Mouse (Mus musculus): Measurements from ENCODE around the gene Bcas2. TPM values are rescaled to one million over a fixed set of nuclear protein-coding genes. Genes with fewer than 3 reads are reported as not detected.
"Not testable (repeated sequence)": the region's sequence is repeated elsewhere in the genome, so short reads cannot be mapped to it uniquely, and the experiment has no call there.

Gene Bcas2
- polyA plus RNA-seq (2016; fragmentation: Nextera tagmentation; extraction: Ambion mirVana): 227 and 230 TPM in 2 replicates

DNA sequence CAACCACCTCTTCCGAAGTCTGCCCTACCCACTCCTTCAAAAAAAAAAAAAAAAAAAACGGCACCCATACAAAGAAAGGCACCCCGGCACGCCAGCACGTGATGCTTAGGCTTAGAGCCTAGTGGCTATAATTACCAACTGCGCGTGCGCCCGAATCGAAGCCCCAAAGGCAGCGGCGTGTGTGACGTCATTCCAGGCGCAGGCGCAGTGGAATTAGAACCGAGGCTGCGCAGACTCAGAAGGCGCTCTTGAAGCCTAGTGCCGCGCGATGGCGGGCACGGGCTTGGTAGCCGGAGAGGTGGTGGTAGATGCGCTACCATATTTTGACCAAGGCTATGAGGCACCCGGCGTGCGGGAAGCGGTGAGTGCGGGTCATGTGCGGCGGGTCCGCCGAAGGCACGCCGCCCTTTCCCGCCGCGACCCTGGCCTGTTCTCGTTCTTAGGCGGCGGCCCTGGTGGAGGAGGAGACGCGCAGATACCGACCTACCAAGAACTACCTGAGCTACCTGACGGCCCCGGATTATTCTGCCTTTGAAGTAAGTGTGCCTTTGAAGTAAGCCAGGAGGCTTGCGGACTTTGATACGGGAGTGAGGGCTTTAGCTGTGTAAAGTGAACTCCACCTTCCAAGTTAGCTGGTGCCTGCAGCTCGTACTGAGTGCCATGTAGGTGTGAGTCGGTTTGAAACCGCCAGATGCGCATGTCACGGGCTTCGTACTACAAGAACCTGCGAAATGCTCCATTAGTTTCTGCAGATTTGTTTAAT lies at the start of gene Bcas2:
Bcas2 (plus strand) TSS at position 151 of the 763 bp plus-strand sequence.
- under 1% methylated on average over 56 of the region's 56 CpGs for WGBS
- Histone ChIP-seq H3K27me3 (ENCODE audit: low read depth, poor library complexity, severe bottlenecking) (no peaks in the 10 kb centered on the region), H3K4me3 (peak within 1 kb of the TSS; percentile 78), H3K4me1 (peaks cover 15% of the 10 kb centered on the region), H3K36me3 (peaks cover 36% of the 10 kb centered on the region), H3K9me3 (replicated peaks) (no peaks in the 10 kb centered on the region), H3K27ac (replicated peaks) (peak within 1 kb of the TSS; percentile 90)
- peak; percentile 97 for DNase-seq (ENCODE audit: low spot score)

DNA sequence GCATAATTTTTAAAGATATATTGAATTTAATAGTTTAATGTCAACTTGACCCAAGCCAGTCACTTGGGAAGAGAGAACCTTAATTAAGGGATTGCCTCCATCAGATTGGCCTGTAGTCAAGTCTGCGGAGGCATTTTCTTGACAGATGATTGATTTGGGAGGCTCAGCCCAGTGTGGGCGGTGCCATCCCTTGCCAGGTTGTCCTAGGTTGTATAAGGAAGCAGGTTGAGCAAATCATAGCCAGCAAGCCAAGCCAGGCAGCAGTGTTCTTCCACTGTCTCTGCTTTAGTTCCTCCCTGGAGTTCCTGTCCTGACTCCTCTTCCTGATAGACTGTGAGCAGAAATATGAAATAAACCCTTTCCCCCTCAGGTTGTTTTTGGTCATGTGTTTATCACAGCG lies 47.8 kb upstream of the Bcas2 start:
- no peak overlapping the region for H3K4me3 ChIP-seq
- DNase-seq (ENCODE audit: low spot score): no peak
- H3K4me1 ChIP-seq: peaks cover 22% of the 10 kb centered on the region
- no peaks in the 10 kb centered on the region for H3K36me3 ChIP-seq
- 89% methylated on average over 3 of the region's 3 CpGs for WGBS
- H3K27ac ChIP-seq (replicated peaks): no peak overlapping the region
- H3K9me3 ChIP-seq (replicated peaks): no peaks in the 10 kb centered on the region
- H3K27me3 ChIP-seq (ENCODE audit: low read depth, poor library complexity, severe bottlenecking): no peaks in the 10 kb centered on the region

DNA sequence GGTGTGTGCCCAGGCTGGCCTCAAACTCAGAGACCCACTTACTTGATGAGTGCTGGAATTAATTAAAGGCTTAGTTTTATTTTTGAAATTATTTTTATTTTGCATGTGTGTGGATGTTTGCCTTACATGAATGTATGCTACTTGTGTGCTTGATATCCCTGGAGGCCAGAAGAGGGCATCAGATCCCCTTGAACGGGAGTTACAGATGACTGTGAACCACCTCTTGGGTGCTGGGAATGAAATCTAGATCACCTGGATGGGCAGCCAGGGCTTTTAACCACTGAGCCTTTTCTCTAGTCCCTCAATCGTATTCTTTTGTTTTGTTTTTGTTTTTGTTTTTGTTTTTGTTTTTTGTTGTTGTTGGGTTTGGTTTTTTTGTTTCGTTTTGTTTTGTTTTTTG lies 45.3 kb upstream of the Bcas2 start:
- H3K4me3 ChIP-seq: no peak overlapping the region
- no peak overlapping the region for H3K27ac ChIP-seq (replicated peaks)
- no peaks in the 10 kb centered on the region for H3K27me3 ChIP-seq (ENCODE audit: low read depth, poor library complexity, severe bottlenecking)
- H3K9me3 ChIP-seq (replicated peaks): no peaks in the 10 kb centered on the region
- no peak for DNase-seq (ENCODE audit: low spot score)
- 94% methylated on average over 3 of the region's 3 CpGs for WGBS
- no peaks in the 10 kb centered on the region for H3K36me3 ChIP-seq
- peaks cover 33% of the 10 kb centered on the region for H3K4me1 ChIP-seq

DNA sequence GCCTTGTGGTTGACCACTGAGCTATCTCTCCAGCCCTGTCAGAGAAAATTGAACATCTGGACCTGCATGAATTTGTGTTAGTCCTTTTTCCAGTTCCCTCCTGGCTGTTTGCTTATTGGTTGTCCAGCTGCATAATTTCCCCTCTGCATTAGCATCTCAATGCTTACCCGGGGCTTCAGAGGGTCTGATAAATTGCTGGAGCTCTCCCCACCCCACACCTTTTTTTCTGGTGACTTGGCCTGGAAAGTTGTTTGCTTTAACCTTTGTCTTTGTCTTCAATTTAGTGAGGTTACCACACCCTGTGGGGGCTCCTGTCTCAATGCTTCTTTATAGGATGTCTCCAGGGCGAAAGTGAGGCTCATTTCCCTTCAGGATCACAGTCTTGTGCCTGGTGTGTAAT lies 44.3 kb upstream of the Bcas2 start:
- Histone ChIP-seq H3K9me3 (replicated peaks) (no peaks in the 10 kb centered on the region), H3K27ac (replicated peaks) (0 out of 2 replicates have a peak overlapping the region, but pooled peaks have one; percentile 49), H3K27me3 (ENCODE audit: low read depth, poor library complexity, severe bottlenecking) (no peaks in the 10 kb centered on the region), H3K36me3 (no peaks in the 10 kb centered on the region), H3K4me3 (no peak overlapping the region), H3K4me1 (peaks cover 33% of the 10 kb centered on the region)
- 27% methylated on average over 2 of the region's 2 CpGs for WGBS
- no peak for DNase-seq (ENCODE audit: low spot score)

DNA sequence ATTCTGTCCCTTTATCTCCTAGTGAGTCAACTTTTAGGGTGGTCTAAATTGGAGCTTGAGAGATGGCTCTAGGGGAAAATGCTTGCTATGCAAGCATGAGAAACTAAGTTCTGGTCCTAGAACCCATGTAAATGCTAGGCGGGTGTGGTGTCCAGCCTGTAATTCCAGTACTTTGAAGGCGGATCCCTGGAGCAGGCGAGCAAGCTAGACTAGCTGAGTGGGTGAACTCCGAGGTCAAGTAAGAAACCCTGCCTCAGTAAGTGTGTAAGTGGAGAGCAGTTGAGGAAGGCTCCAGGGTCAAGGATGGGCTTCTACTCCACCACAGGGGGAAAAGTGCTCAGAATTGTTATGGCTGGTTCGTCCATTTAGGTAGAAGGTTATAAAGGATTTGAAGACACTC lies 43.7 kb upstream of the Bcas2 start:
- no peak for DNase-seq (ENCODE audit: low spot score)
- H3K27ac ChIP-seq (replicated peaks): no peak overlapping the region
- H3K27me3 ChIP-seq (ENCODE audit: low read depth, poor library complexity, severe bottlenecking): no peaks in the 10 kb centered on the region
- no peak overlapping the region for H3K4me3 ChIP-seq
- peaks cover 33% of the 10 kb centered on the region for H3K4me1 ChIP-seq
- WGBS: 77% methylated on average over 5 of the region's 5 CpGs
- H3K36me3 ChIP-seq: no peaks in the 10 kb centered on the region
- no peaks in the 10 kb centered on the region for H3K9me3 ChIP-seq (replicated peaks)

DNA sequence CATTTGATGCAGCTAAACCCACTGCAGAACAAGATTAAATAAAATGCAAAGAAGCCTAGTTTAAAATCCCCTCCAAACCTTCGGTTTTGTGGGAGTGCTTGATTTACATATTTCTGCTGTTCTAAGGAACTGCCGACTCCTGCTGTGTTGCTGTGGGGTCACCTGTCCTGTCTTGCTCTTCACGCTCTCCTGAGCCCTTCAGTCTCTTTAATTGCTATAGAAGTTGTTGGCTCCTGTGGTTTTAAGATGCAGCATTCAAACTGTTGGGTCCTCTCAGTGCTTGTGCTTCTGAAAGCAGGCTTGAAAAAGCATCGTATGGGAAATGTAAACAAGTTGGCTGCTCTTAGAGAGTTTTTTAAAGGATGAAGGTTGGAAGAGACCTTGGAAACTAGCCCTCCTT lies 43.2 kb upstream of the Bcas2 start:
- Histone ChIP-seq H3K4me1 (peaks cover 33% of the 10 kb centered on the region), H3K27me3 (ENCODE audit: low read depth, poor library complexity, severe bottlenecking) (no peaks in the 10 kb centered on the region), H3K27ac (replicated peaks) (no peak overlapping the region), H3K36me3 (no peaks in the 10 kb centered on the region), H3K4me3 (no peak overlapping the region), H3K9me3 (replicated peaks) (no peaks in the 10 kb centered on the region)
- DNase-seq (ENCODE audit: low spot score): no peak
- 42% methylated on average over 4 of the region's 4 CpGs for WGBS

DNA sequence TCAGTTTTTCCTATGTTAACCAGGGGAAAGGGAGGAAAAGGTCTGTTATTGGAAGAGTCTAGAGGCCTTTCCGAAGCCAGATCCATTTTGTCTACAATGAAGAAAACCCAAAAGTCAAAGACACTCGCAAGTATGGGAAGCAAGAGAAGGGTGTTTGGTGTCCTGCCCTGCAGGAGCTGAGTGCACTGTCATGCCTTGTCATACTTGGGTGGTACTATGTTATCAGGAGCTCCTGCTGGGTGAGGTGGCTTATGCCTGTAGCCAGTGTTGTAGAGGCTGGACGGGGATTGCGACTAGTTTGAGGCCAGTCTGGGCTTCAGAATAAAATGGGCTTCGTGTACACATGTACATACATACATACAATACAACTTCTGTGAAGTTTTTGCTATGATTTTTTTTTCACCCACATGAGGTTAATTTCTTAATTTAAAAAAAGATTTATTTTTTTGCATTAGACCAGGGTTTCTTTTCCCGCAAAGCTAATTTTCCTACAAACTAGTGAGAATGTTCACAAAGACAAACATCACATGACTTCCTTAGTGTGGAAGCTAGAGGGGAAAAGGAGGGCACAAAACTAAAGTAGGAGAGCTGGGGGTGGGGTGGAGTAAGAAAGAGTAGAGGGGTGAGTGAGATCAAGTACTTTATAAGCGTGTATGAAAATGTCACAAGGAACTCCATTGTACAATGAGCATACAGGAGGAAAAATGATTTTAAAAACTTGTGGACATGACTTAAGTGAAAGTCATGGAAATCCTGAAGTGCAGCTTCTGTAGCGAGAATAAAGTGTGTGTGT lies 41.9 kb upstream of the Bcas2 start:
- Histone ChIP-seq H3K27me3 (ENCODE audit: low read depth, poor library complexity, severe bottlenecking) (no peaks in the 10 kb centered on the region), H3K9me3 (replicated peaks) (no peaks in the 10 kb centered on the region), H3K36me3 (no peaks in the 10 kb centered on the region), H3K4me3 (no peak overlapping the region), H3K27ac (replicated peaks) (0 out of 2 replicates have a peak overlapping the region, but pooled peaks have one; percentile 63), H3K4me1 (peaks cover 33% of the 10 kb centered on the region)
- 89% methylated on average over 8 of the region's 8 CpGs for WGBS
- DNase-seq (ENCODE audit: low spot score): no peak

DNA sequence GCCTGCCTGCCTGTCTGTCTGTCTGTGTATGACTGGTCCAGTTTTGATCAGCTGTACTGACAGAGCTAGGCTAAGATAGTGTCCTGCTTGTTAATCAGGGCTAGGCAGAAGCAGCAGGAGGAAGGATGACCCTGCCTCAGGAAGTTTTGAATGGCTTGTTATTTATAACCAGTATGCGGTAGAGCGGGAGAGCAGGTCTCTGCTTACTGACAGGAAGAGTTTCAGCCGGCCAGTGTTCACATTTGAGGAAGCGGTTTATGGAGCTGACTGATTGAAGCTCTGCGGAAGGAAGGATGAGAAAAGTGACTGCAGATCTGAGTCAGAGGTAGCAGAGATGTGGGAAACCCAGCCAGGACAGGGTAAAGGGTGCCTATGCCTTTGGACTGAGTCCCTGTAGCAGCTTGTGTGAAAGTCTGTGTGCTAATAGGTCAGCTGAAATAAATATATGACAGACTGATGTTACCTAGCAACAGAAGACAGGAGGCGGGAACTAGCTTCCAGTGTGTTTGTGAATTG lies 41.2 kb upstream of the Bcas2 start:
- no peak overlapping the region for H3K4me3 ChIP-seq
- no peak for DNase-seq (ENCODE audit: low spot score)
- peak overlapping the region; percentile 63; the same call in 1 of the 2 replicates for H3K27ac ChIP-seq (replicated peaks)
- H3K27me3 ChIP-seq (ENCODE audit: low read depth, poor library complexity, severe bottlenecking): no peaks in the 10 kb centered on the region
- H3K4me1 ChIP-seq: peaks cover 33% of the 10 kb centered on the region
- H3K36me3 ChIP-seq: no peaks in the 10 kb centered on the region
- no peaks in the 10 kb centered on the region for H3K9me3 ChIP-seq (replicated peaks)
- WGBS: 66% methylated on average over 6 of the region's 6 CpGs

DNA sequence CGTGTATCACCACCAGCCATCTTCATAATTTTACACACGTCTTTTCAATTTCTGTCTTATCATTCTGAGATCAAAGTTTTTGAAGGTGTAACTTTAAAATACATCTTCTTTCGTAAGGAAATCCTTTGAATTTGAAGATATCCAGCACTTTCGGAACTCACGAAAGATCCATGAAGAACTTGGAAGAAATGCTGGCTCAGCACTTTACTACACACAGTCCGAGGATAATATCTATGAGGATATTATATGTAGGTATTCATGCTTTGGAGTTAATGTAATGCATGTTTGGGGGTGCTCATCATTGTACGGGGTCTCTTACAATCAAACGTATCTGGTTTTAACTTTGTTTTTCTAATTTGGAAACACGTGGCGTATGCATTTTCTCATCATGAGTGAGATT lies 38.4 kb upstream of the Bcas2 start:
- H3K4me3 ChIP-seq: no peak overlapping the region
- no peak for DNase-seq (ENCODE audit: low spot score)
- 91% methylated on average over 10 of the region's 10 CpGs for WGBS

DNA sequence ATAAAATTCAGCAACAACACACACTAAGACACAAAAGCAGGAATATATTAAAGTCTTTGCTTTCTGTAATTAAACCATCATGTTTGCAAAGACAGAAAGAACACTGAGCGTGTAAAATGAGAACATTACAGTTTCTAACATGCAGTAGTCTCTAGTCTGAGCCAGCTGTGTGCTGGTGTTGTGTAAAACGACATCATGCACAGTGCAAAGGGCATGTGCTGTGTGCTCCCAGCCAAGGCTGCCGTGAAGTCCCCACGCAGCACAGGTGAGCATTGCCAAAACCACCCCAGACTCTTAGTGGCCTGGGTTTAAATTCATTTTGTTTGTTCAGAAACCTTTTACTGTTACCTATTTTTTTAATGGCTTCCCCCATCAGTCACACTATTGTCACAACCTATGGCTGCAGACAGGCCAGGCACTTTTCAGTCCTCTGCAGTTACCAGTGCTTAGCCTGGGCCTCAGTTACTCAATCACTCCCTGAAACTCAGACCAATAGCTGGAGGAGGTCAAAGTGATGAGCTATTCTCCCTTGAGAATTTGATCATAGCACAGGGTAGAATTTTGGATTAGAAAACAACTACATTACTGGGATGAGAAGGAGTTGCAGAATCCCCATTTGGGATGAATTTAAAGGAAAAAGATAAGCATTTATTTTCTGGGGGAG lies 34.9 kb upstream of the Bcas2 start:
- Histone ChIP-seq H3K4me1 (no peaks in the 10 kb centered on the region), H3K27me3 (ENCODE audit: low read depth, poor library complexity, severe bottlenecking) (no peaks in the 10 kb centered on the region), H3K27ac (replicated peaks) (no peak overlapping the region), H3K36me3 (no peaks in the 10 kb centered on the region), H3K4me3 (no peak overlapping the region), H3K9me3 (replicated peaks) (no peaks in the 10 kb centered on the region)
- WGBS: 88% methylated on average over 4 of the region's 4 CpGs
- DNase-seq (ENCODE audit: low spot score): no peak

More for the DNA sequence above, 38.4 kb upstream of the Bcas2 start:
- peaks cover 17% of the 10 kb centered on the region for H3K4me1 ChIP-seq
- H3K36me3 ChIP-seq: no peaks in the 10 kb centered on the region
- no peaks in the 10 kb centered on the region for H3K9me3 ChIP-seq (replicated peaks)
- no peak overlapping the region for H3K27ac ChIP-seq (replicated peaks)
- no peaks in the 10 kb centered on the region for H3K27me3 ChIP-seq (ENCODE audit: low read depth, poor library complexity, severe bottlenecking)

DNA sequence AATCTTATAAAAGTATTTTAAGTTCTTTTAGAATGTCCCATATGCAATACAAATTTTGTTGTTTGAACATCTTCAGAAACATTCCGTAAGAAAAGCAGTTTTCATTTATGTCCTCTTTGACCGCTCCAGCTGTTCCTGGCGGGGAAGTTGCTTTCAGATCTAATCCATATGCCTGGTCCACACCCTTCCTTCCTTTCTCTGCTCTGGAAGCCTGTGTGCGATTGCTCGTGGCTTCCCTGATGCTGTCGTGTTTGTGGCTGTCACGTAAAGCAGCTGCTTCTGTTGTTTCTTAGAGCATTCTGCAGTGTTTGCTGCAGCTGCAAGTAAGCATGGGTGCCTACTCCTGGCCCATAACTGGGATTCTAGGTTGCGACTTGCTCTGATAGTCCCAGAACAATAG lies 32.4 kb upstream of the Bcas2 start:
- Histone ChIP-seq H3K4me3 (no peak overlapping the region), H3K36me3 (no peaks in the 10 kb centered on the region), H3K9me3 (replicated peaks) (no peaks in the 10 kb centered on the region), H3K4me1 (no peaks in the 10 kb centered on the region), H3K27ac (replicated peaks) (no peak overlapping the region), H3K27me3 (ENCODE audit: low read depth, poor library complexity, severe bottlenecking) (no peaks in the 10 kb centered on the region)
- DNase-seq (ENCODE audit: low spot score): no peak
- WGBS: 81% methylated on average over 8 of the region's 8 CpGs

DNA sequence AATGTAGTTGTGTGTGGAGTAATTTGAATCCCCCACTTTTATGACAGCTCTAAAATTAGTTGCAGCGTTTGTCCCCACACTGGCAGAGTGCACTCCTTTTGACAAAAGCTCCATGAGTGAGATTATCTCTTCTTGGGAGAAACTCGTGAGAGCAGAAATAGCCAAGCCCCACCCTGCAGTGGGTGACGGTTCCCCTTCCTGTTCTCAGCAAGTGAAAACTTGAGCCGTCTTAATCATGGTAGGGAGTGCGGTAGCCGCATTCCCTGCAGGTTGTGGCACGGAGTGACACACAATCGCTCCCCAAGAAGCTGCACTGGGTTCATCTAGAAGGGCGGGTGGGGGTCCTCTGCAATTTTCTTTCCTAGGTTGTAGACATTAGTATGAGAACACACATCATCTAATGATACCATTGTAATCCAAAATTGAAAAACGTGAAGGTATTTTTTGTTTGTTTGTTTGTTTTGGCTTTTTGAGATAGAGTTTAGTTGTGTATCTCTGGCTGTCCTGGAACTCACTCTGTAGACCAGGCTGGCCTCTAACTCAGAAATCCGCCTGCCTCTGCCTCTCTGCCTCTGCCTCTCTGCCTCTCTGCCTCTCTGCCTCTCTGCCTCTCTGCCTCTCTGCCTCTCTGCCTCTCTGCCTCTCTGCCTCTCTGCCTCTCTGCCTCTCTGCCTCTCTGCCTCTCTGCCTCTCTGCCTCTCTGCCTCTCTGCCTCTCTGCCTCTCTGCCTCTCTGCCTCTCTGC lies 31.2 kb upstream of the Bcas2 start:
- not testable (repeated sequence) for H3K27me3 ChIP-seq (ENCODE audit: low read depth, poor library complexity, severe bottlenecking); H3K36me3 ChIP-seq; DNase-seq (ENCODE audit: low spot score); H3K4me3 ChIP-seq; H3K27ac ChIP-seq (replicated peaks); H3K4me1 ChIP-seq; H3K9me3 ChIP-seq (replicated peaks)
- WGBS: 74% methylated on average over 11 of the region's 11 CpGs
